Mouse (Mus musculus): ENCODE data around the gene Dusp27. TPM values are rescaled to one million over a fixed set of nuclear protein-coding genes. Genes with fewer than 3 reads are reported as not detected.

The Dusp27 gene
- polyA plus RNA-seq, 3 experiments from 2014 or later: not detected

GRCm38 (mm10) chr1:166094462-166094861 lies 33.3 kb downstream of the Dusp27 start:
- no peak for ATAC-seq

- no peak for ATAC-seq
Observed at GRCm38 (mm10) chr1:166090306-166090705, 37.4 kb downstream of the Dusp27 start.

GRCm38 (mm10) chr1:166089739-166090138 lies 38.0 kb downstream of the Dusp27 start:
- ATAC-seq: no peak

GRCm38 (mm10) chr1:166089337-166089736 lies 38.4 kb downstream of the Dusp27 start:
- ATAC-seq: no peak

DNA sequence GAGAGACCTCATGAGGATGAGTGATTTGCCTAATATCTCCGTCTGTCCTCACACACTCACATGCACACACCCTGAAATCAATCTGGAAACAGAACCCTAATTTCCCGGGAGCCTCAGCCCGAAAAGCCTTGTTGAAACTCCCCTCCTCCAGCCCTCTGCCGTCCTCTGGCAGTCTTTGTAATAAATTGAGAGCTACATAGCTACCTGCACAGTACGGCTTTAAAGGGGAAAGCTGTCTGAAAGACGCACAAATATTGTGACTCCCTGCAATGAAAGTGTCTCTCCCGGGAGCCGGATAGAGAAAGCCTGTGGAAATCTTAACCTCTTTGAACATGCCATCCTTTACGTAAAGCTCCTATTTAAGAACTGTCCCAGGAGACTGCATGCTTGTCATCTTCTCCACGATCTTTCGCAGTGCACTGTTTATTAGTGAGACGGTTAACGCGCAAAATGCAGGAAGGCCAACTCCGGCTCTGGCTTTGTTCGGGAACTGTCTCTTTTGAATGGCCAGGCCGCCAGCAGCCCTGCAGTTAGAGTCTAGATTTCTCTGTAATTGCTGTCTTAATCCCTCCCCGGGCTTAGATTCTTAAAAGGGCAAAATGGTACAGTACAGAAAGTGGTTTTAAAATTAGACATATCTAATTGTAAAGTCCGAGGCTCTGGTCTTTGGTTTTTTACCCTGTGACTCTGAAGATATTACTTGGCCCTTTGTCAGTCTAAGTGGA lies 39.1 kb downstream of the Dusp27 start:
- no peak for ATAC-seq

- no peak for ATAC-seq
Observed at GRCm38 (mm10) chr1:166077052-166077735, 50.5 kb downstream of the Dusp27 start.

DNA sequence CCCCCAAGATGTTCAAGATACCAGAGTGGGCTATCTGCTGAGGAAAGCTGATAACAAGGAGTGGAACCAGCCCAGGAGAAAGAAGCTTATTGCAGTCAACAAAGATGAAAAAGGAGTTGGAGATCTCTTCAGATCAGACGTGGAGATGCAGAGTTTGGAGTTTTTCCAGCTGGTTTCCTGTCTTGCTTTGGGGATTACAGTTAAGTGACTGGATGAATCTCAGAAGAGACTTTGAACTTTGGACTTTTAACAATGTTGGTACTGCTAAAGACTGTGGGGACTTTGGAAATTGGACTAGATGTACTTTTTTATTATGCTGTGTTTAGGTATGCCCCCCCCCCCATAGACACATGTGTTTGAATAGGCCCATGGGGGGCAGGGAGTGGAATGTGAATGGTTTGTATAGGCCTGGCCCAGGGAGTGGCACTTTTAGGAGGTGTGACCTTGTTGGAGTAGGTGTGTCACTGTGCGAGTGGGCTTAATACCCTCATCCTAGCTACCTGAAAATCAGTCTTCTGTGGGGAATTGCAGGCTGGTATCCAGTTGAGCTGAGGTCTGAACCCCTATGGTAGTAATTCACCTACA lies 59.8 kb downstream of the Dusp27 start:
- ATAC-seq: no peak

GRCm38 (mm10) chr1:166063870-166064269 lies 63.9 kb downstream of the Dusp27 start:
- ATAC-seq: no peak

- no peak for ATAC-seq
Observed at GRCm38 (mm10) chr1:166061532-166061931, 66.2 kb downstream of the Dusp27 start.

DNA sequence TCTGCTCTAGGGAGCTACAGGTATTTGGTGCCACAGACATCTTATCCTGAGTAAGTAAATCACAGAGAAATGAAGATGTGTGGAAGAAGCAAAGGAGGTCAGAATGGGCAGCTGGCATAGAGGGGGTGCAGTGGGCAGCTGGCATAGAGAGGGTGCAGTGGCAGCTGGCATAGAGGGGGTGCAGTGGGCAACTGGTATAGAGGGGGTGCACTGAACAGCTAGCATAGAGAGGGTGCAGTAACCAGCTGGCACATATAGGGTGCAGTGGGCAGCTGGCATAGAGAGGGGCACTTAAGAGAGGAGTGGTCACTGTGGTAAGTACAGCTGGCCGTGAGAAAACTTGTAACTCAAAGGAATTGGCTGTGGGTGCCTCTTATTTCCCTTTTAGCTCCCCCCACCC lies 67.3 kb downstream of the Dusp27 start:
- no peak for ATAC-seq

GRCm38 (mm10) chr1:166056098-166056756 lies 71.5 kb downstream of the Dusp27 start:
- ATAC-seq: no peak

- ATAC-seq: no peak
Observed at GRCm38 (mm10) chr1:166053285-166053955, 74.3 kb downstream of the Dusp27 start.

- no peak for ATAC-seq
Observed at GRCm38 (mm10) chr1:166049046-166049827, 78.5 kb downstream of the Dusp27 start.

- ATAC-seq: peak; percentile 62
Observed at GRCm38 (mm10) chr1:166048230-166048911, 79.4 kb downstream of the Dusp27 start.

Other genes starting within 250 kb of the Dusp27 start
- 10 to 100 TPM; 26.0 to 60.8 (median 47.6) TPM for gene Pou2f1, start 125.2 kb downstream of the Dusp27 start, polyA plus RNA-seq (2017; shearing (Covaris generic))
- gene Gpa33, start 2.3 kb upstream of the Dusp27 start, polyA plus RNA-seq (2017; shearing (Covaris generic)): not detected
- gene Mael, start 110.8 kb upstream of the Dusp27 start, polyA plus RNA-seq (2017; shearing (Covaris generic)): not detected
- gene Ildr2, start 126.2 kb upstream of the Dusp27 start, polyA plus RNA-seq (2017; shearing (Covaris generic)): not detected